Mouse (Mus musculus): ENCODE results near the gene Ctc1.
"Not testable (repeated sequence)": the region's sequence is repeated elsewhere in the genome, so short reads cannot be mapped to it uniquely, and the experiment has no call there.

Gene Ctc1

GRCm38 (mm10) chr11:69008182-69009121 is 7.3 kb upstream of the Ctc1 start, which contains the start of gene Pfas:
Pfas (minus strand) TSS chr11:69008460.
- in situ Hi-C loops (cut with MboI, MseI) = no loop called here

- in situ Hi-C loops (cut with MboI, MseI) = no loop called here
Measured at GRCm38 (mm10) chr11:69009508-69009907, 6.2 kb upstream of the Ctc1 start.

GRCm38 (mm10) chr11:69010400-69011323 is 5.0 kb upstream of the Ctc1 start:
- in situ Hi-C loops (cut with MboI, MseI) = no loop called here

GRCm38 (mm10) chr11:69011445-69011844 is 4.3 kb upstream of the Ctc1 start:
- in situ Hi-C loops (cut with MboI, MseI) = not testable (repeated sequence)

- in situ Hi-C loops (cut with MboI, MseI) = no loop called here
Measured at GRCm38 (mm10) chr11:69012071-69012601, 3.6 kb upstream of the Ctc1 start.

GRCm38 (mm10) chr11:69016755-69017154 is 1.0 kb downstream of the Ctc1 start:
- in situ Hi-C loops (cut with MboI, MseI) = no loop called here

GRCm38 (mm10) chr11:69020691-69021090 is 5.0 kb downstream of the Ctc1 start:
- in situ Hi-C loops (cut with MboI, MseI) = no loop called here

- in situ Hi-C loops (cut with MboI, MseI) = no loop called here
Measured at GRCm38 (mm10) chr11:69026562-69026961, 10.9 kb downstream of the Ctc1 start.

GRCm38 (mm10) chr11:69028805-69029204 is 13.1 kb downstream of the Ctc1 start:
- in situ Hi-C loops (cut with MboI, MseI) = no loop called here

- in situ Hi-C loops (cut with MboI, MseI) = no loop called here
Measured at GRCm38 (mm10) chr11:69033552-69033951, 17.8 kb downstream of the Ctc1 start.

- in situ Hi-C loops (cut with MboI, MseI) = no loop called here
Measured at GRCm38 (mm10) chr11:69034585-69034984, 18.9 kb downstream of the Ctc1 start.

- in situ Hi-C loops (cut with MboI, MseI) = no loop called here
Measured at GRCm38 (mm10) chr11:69035411-69035810, 19.7 kb downstream of the Ctc1 start.

GRCm38 (mm10) chr11:69035849-69036248 is 20.1 kb downstream of the Ctc1 start:
- in situ Hi-C loops (cut with MboI, MseI) = no loop called here

- in situ Hi-C loops (cut with MboI, MseI) = no loop called here
Measured at GRCm38 (mm10) chr11:69036486-69037230, 20.9 kb downstream of the Ctc1 start.

- in situ Hi-C loops (cut with MboI, MseI) = no loop called here
Measured at GRCm38 (mm10) chr11:69037231-69038061, 21.7 kb downstream of the Ctc1 start.

- in situ Hi-C loops (cut with MboI, MseI) = no loop called here
Measured at GRCm38 (mm10) chr11:69038173-69038572, 22.5 kb downstream of the Ctc1 start.

GRCm38 (mm10) chr11:69045531-69046394 is 30.1 kb downstream of the Ctc1 start, which contains the start of gene Aurkb:
Aurkb (plus strand) TSS chr11:69045647.
- in situ Hi-C loops (cut with MboI, MseI) = no loop called here

- in situ Hi-C loops (cut with MboI, MseI) = no loop called here
Measured at GRCm38 (mm10) chr11:69046395-69046774, 30.7 kb downstream of the Ctc1 start.

- in situ Hi-C loops (cut with MboI, MseI) = no loop called here
Measured at GRCm38 (mm10) chr11:69047592-69047991, 31.9 kb downstream of the Ctc1 start.
